1 mouse cellular context compared by ENCODE assay signal in genomic region chr7:19284763-19285162, GRCm38 (mm10).
TF ChIP-seq lines count a peak whose summit lies in the region.

No protein-coding gene starts in this region.

TF ChIP-seq in ES-E14, 5 proteins besides CTCF, POLR2A, EP300 and RAD21:
- no peak for TF ChIP-seq MAFK (IDR thresholded peaks at IDR 0.05; ENCODE audit: insufficient read depth, low read depth, low read length)
- TF ChIP-seq ZC3H11A (IDR thresholded peaks at IDR 0.05; ENCODE audit: borderline replicate concordance, low read depth, low read length), result no peak
- no peak for TF ChIP-seq ZNF384 (IDR thresholded peaks at IDR 0.05; ENCODE audit: low read depth, low read length)
- TF ChIP-seq CHD2 (IDR thresholded peaks at IDR 0.05; ENCODE audit: low read depth, low read length), result no peak
- no peak for TF ChIP-seq HCFC1 (IDR thresholded peaks at IDR 0.05; ENCODE audit: borderline replicate concordance, insufficient read depth, low read length)
